Mouse (Mus musculus) kidney, postnatal 25 days (tissue): ENCODE results near the gene Paqr7.
"Not testable (repeated sequence)": the region's sequence is repeated elsewhere in the genome, so short reads cannot be mapped to it uniquely, and the experiment has no call there.

Source experiments
- DNase-seq, 2 experiments: peaks; one replicate each; pipeline ENCODE4 v3.0.0; 2021; ENCODE audit warnings: mixed read lengths in 2 of 2

Paqr7 gene

DNA sequence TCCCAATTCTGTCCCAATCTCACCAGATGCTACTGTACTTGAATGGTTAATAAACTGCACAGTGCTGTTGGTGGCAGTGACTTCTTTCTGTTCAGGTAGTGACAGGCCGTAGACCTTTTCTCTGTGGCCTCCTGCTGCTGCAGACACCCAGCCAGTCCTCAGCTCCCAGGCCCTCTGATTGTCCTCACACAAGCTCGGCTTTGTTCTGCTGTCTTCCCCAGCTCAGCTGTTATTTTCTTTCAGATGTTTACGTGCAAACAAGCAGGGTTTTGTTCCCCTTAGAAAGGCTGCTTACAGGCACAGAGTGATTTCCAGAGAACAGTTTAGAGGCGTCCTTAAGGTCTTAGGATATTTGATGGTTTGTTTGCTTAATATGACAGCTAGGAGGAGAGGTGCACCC, 22.7 kb upstream of the Paqr7 start:
- DNase-seq: no peak

GRCm38 (mm10) chr4:134474240-134474639, 22.3 kb upstream of the Paqr7 start:
- no peak for DNase-seq

- DNase-seq: no peak
Observed at GRCm38 (mm10) chr4:134476899-134477298, 19.6 kb upstream of the Paqr7 start.

DNA sequence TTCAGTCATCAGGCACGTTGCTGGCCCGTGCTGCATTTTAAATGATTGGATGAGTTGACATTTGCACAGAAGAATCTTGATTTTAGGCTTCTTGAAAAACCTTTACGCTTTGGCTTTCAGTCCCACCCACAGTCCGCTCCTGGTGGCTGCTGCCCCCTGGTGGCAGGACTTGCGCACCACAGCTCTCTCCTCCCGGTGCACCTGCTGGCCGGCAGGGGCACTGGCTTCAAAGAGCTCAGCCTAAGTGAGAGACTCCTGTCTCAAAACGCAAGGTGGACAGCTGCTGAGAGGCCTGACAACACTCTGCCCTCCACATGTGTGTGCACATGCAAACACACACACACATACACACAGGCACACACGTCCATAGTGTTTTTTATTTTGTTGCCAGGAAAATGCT, 18.5 kb upstream of the Paqr7 start:
- peak; percentile 91 to 92 for DNase-seq

DNA sequence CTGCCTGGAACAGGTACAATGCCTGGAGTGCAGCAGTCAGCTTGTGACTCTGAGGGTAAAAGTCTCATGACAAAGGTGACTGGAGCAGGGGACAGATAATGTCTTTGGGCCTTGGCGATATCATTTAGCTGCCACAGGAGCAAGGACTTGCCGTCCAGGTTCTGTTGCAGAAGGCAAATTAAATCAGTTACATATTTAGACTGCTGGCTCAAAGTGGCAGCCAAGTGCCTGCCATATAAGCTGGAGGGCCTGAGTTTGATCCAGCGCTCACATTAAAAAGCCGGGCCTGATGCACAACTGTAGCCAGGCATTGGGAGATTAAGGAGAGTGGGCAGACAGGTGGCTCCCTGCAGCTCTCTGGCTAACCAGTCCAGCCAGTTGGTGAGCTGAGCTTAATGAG, 16.7 kb upstream of the Paqr7 start:
- DNase-seq: no peak

GRCm38 (mm10) chr4:134480864-134481263, 15.6 kb upstream of the Paqr7 start:
- DNase-seq: peak; percentile 86 to 87

DNA sequence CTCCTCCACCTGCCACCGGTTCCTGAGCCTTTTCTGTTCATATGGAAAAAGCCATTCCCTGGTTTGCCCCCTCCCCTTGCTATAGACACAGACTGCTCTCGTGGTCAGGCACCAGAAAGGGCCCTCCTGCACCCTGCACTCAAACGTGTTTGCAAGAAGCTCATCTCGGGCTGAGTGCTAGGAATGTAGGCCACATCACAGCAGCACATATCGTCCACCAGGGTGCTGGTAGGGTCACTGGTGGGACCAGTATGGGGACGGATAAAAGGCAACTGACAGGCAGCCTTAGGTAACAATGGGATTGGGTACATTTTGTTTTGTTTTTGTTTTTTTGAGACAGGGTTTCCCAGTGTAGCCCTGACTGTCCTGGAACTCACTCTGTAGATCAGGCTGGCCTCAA, 15.2 kb upstream of the Paqr7 start:
- DNase-seq: no peak

- DNase-seq: no peak
Observed at GRCm38 (mm10) chr4:134482442-134482841, 14.1 kb upstream of the Paqr7 start.

- DNase-seq: no peak
Observed at GRCm38 (mm10) chr4:134483078-134483688, 13.3 kb upstream of the Paqr7 start.

GRCm38 (mm10) chr4:134483696-134484095, 12.8 kb upstream of the Paqr7 start:
- peak; percentile 61 to 69 for DNase-seq

- DNase-seq: no peak
Observed at GRCm38 (mm10) chr4:134484231-134484630, 12.3 kb upstream of the Paqr7 start.

GRCm38 (mm10) chr4:134485151-134485900, 11.2 kb upstream of the Paqr7 start:
- peak; percentile 68 to 84 for DNase-seq

- no peak for DNase-seq
Observed at GRCm38 (mm10) chr4:134488211-134488610, 8.3 kb upstream of the Paqr7 start.

GRCm38 (mm10) chr4:134489986-134490665, 6.4 kb upstream of the Paqr7 start:
- DNase-seq: peak; percentile 49 to 78

- DNase-seq: peak; percentile 33 to 66
Observed at GRCm38 (mm10) chr4:134491716-134492115, 4.8 kb upstream of the Paqr7 start.

GRCm38 (mm10) chr4:134494161-134494560, 2.3 kb upstream of the Paqr7 start:
- not testable (repeated sequence) for DNase-seq

- peak in 1 of 2 experiments; percentile 41 for DNase-seq
Observed at GRCm38 (mm10) chr4:134494780-134495545, 1.5 kb upstream of the Paqr7 start.

DNA sequence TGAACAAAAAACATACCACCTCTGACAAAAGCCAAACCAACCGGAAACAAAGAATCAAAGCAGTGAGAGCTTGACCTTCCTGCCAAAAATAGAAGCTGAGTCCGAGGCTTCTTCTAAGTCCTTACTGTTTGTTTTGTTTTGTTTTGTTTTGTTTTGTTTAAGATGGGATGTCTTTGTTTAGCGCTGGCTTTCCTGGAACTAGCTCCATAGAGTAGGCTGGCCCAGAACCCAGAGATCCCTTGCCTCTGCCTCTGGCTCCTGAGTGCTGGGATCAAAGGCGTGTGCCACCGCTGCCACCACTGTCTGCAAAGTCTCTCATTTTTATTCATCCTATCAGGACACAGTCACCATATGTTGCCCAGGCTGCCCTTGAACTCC, 962 bp upstream of the Paqr7 start:
- DNase-seq: peak in 1 of 2 experiments; percentile 22

DNA sequence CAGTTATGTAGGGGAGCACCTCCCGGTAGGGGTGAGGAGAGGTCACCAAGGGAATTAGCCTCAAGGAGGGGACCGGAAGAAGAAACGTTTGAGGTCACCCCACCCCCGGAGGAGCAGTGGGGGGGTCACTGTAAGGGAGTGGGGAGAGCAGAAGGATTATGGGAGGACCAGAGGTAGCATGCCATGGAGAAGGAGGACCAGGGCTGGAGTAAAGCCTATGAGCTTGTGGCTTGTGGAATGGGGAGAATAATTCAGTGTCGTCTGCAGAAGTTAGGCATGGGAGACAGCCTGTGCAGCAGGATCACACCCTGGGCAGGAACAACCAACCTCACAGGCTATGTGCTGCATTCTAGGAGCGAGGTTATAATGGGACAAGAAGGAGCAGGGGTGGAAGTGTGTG, 726 bp downstream of the Paqr7 start:
- no peak for DNase-seq

- peak in 1 of 2 experiments; percentile 29 for DNase-seq
Observed at GRCm38 (mm10) chr4:134497986-134498731, 1.7 kb downstream of the Paqr7 start.

DNA sequence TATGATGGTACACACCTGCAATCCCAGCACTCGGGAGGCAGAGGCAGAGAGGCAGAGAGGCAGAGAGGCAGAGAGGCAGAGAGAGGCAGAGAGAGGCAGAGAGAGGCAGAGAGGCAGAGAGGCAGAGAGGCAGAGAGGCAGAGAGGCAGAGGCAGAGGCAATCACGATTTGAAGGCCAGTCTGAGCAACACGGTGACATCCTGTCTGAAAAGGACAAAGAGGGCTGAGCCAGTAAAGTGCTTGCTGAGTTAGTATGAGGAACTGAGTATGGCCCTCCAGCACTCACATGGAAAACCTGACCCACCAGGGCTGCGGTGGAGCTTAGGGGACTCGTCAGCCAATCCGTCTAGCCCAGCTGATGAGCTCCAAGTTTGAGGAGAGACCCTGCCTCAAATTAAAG, 2.5 kb downstream of the Paqr7 start:
- DNase-seq: peak in 1 of 2 experiments; percentile 26

DNA sequence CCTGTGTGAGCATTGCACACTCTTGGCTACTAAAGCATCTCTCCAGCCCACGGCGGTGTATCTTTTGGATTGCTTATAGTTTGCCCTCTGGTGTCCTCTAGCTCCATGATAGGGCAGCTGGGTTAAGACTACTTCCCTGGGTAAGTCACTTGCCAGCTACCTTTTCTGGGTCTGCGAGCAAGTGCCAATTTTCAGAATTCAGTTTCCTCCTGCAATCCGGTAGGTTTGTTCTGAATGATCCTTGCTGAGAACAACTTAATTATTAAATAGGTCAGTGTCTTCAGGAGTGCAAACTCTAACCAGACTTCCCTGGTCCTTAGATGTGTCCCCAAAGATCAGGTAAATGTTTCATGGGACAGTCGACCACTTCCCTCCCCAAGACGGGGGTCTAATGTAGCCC, 4.6 kb downstream of the Paqr7 start:
- peak in 1 of 2 experiments; percentile 38 for DNase-seq
